Mouse (Mus musculus): ENCODE measurements around the gene Itga3.
"Not testable (repeated sequence)": the region's sequence is repeated elsewhere in the genome, so short reads cannot be mapped to it uniquely, and the experiment has no call there.

Gene Itga3

DNA sequence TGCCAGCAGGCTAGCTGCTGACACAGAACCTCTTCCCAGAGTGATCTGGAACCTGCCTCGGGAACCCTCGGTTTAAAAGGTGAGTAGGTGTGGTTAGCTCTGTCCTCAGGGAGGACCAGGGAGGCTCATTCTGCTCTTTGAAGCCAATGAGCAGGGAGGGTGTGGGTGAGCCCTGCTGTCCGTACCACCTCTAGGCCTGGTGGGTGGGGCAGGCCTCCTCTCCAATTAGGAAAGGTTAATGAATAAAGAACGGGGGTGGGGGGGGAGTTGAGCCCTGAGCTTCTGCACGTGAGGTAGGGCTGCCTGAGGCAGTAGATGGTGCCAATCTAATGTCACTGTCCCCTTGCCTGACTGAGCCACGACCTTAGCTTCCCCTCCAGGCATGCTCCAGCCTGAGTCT is 43.7 kb downstream of the Itga3 start:
- no peak for DNase-seq (ENCODE audit: low spot score)

- no peak for DNase-seq (ENCODE audit: low spot score)
These were observed 48.6 kb downstream of the Itga3 start for GRCm38 (mm10) chr11:95027850-95028470.

- no peak for DNase-seq (ENCODE audit: low spot score)
These were observed 49.8 kb downstream of the Itga3 start for GRCm38 (mm10) chr11:95026849-95027248.

GRCm38 (mm10) chr11:95026090-95026542 is 50.5 kb downstream of the Itga3 start:
- DNase-seq (ENCODE audit: low spot score) = no peak

DNA sequence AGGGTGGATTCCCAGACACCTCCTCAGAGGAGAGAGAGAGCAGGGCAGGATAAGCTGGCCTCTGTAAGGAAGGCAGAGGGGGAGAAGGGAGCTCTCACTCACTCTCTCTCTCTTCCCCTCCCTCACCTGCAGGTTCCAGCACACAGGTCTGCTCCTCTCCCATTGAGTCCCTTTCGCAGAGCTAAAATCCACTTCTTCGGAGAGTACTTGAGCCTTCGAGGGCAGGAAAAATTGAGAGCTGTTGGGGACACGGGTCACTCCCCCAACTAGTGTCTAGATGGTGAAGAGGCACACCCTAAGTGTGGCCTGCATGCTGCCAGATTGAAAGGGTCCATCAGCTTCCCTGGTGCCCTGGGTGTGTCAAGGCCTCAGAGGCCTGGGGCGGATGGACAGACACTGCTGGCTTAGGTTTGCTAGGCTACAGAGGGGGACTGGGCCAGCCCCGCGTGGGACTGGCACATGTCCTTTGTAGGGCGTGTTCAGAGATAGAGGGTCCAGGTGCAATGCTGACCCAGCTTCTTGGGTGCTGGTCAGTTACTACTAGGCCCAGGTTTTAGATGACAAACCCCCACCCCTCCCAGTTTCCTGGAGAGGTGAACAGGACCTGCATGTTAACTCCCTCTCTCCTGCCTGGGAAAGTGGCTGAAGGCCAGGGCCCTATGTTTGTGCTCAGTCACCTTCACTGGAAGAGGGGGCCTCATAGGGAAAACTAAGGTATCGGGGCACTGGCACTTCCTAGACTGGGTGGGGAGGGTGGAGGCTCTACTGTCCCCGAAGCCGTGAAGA is 51.2 kb downstream of the Itga3 start:
- DNase-seq (ENCODE audit: low spot score) = no peak

GRCm38 (mm10) chr11:95024439-95025184 is 52.0 kb downstream of the Itga3 start:
- no peak for DNase-seq (ENCODE audit: low spot score)

DNA sequence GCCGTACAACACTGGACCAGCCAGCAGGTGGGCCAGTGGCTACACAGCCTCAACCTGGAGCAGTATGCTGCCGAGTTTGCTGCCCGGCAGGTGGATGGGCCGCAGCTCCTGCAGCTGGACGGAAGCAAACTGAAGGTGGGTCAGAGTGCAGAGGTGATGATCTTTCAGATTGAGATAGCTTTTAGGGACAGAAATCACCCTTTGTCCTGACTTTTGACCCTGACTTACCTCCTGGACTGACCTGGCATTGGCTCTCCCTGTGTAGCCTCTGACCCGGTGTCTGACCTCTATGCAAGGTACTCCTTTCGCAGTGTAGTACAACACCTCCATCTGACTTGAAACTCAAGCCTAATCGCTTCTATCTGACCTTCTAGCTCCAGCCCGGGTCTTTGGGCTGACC is 53.1 kb downstream of the Itga3 start:
- DNase-seq (ENCODE audit: low spot score) = no peak

DNA sequence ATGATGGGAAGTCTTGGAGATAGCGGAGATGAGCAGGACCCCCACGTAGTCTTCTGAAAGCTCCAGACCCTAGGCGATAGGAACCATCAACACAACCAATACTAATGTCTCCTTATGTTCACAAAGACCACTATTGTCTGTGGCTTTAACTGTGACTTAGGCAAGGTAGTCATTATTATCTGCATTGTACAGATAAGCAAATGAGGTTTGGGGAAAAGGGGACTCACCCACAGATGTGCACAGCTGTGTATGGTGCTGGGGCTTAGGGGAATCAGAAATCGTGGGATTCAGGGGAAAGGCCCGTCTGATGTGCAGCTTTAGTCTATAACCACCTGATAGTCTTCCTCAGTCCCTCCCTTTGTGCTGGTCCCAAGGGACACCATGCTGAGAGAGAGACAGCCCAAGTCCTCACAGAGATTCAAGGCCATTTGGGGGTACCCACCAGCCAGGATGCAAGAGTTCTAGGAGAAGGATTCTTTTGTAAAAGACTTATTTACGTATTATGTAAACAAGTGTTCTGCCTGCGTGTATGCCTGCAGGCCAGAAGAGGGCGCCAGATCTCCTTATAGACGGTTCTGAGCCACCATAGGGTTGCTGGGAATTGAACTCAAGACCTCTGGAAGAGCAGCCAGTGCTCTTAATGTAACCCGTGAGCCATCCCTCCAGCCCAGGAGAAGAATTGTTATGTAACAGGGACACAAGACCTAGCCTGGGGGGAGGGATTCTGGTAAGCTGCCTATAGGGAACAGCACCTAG is 54.2 kb downstream of the Itga3 start:
- no peak for DNase-seq (ENCODE audit: low spot score)

DNA sequence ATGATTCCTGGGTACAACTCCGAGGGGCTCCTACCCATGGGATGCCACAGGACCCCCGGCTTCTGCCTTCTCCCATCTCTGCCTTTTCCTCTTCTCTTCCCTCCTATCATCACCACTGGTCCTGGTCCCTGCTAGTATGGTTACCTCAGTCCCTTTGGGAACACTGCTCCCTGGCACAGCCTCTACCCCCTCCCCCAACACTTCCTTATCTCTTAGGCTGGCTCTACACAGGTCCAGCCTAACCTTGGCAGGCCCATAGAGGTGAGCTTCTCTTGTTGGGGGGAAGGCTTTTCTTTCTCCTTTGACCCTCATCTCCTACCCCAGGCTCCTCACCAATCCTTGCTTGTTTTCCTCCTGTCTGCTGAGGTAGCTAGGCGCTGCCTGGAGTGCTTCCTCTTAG is 61.1 kb downstream of the Itga3 start:
- no peak for DNase-seq (ENCODE audit: low spot score)

GRCm38 (mm10) chr11:95012487-95012886 is 64.1 kb downstream of the Itga3 start:
- no peak for DNase-seq (ENCODE audit: low spot score)

DNA sequence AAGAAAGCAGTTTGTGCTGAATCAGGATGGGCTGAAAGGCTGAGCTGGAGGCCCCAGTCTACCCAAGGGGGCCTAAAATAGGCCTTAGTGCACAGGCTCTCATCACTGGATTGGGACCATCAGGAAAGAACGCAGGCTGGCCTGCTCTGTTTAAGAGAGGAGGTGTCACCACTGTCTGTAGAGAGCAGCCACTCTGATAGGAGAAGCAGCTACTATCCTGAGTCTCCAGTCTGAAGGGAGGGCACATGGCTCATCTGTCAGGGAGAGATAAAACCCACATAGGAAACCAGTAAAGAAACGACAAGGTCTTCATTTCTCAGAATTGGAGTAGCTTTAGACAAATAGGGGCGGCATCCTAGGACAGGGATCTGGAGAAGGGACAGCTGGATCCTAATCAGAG is 64.5 kb downstream of the Itga3 start:
- DNase-seq (ENCODE audit: low spot score) = peak; percentile 48

GRCm38 (mm10) chr11:95011416-95011815 is 65.2 kb downstream of the Itga3 start:
- DNase-seq (ENCODE audit: low spot score) = no peak

DNA sequence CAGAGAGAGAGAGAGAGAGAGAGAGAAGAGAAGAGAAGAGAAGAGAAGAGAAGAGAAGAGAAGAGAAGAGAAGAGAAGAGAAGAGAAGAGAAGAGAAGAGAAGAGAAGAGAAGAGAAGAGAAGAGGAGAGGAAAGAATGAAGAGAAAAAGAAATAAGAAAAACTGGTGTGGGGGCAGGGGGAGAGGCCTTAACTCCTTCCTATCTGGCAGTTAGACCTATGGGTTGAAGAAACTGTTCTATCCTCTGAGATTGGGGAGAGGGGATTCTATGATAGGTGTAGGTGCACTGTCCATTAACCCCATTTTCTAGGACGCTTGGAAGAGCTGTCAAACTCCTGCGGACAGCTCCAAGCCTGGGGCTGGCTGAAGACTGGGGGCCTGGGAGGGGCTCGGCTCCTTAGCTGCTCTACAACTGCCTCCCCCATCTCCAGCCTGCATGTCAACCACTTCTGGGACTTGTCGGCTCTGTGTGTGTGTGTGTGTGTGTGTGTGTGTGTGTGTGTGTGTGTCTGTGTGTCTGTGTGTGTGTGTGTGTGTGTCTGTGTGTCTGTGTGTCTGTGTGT is 65.7 kb downstream of the Itga3 start:
- not testable (repeated sequence) for DNase-seq (ENCODE audit: low spot score)

- peak; percentile 22 for DNase-seq (ENCODE audit: low spot score)
These were observed 66.4 kb downstream of the Itga3 start for GRCm38 (mm10) chr11:95010141-95010739.

DNA sequence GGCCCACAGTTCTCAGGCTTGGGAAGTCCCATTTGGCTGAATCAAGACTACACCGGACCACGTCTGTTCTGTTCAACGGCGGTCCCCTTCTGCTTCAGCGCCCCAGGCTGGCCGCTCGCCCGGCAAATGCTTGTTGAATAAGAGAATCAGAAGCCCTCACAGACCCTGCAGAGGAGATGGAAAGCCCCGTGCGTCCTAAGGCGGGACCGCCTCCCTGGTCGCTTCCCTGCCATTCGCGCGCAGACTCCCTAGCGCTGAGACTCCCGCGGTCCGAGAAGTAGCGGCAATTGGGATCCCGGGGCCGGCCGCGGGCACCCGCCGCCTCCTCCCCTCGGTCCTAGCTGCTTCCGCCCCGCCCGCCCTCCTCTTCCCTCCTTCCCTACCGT is 67.0 kb downstream of the Itga3 start, which contains the start of gene Samd14:
Gene Samd14 (plus strand): TSS at position 251 of the 386 bp plus-strand sequence.
- DNase-seq (ENCODE audit: low spot score) = peak; percentile 68

DNA sequence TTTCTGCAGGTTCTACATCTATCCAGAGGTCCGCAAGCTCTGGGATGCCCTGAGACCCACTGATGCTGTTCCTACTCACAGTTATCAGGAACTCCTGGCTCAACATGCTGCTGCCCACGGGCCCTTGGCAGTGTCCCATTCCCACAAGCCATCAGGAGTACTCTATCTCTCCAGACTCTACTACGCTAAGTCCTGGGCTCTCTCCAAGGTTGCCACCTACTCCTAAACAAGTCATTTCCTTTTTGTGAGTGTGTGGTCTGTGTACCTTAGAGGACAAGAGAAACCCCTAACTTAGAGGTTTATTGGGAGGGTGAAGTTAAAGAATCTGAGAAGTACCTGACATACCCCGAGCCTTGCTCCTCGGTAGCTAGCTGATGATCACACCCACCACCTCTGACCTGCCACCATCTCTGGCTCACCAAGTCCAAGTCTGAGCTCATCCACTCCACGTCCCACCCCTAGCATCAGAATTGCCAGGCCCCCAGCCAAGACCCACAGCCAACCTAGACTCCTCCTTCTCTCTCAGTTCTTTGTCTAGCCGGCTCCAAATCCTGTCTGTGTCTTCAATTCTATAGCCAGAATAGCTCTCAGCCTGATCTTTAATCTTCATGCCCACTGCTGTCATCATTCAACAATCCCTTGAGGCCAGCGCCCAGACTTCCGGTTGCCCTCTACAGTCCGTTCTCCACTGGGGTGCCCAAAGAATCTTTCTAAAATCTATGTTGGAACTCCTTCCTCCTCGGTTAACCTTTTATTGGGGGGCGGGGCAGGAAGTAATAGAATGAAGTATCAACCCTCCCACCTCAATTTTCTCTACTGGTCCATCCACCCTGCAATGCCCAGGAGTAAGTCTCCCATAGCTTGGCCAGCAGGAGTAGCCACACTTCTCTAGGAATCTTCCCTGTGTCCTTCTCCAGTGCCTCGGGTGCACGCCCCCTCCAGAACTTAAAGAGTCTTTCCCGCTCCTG is 67.7 kb downstream of the Itga3 start:
- DNase-seq (ENCODE audit: low spot score) = no peak

DNA sequence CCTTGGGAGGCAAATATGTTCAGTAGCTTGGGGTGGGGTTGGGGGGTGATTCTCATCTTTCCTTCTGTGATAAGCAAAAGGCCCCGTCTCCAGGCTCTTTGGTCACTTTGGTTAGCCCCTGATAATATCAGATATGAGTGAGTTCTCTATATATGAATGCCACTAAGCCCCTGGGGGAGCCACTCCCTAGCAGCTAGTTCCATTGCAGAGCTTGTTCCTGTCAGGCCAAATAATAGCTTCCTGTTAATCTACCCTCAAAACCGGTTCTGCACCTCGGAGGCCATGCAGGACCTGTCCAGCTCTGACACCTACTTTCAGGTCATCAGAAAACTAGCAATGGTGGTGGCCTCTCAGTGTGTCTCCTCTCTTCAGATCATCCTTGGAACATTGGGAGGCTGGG is 69.2 kb downstream of the Itga3 start:
- no peak for DNase-seq (ENCODE audit: low spot score)

GRCm38 (mm10) chr11:95006525-95007219 is 69.9 kb downstream of the Itga3 start:
- peak; percentile 75 for DNase-seq (ENCODE audit: low spot score)

DNA sequence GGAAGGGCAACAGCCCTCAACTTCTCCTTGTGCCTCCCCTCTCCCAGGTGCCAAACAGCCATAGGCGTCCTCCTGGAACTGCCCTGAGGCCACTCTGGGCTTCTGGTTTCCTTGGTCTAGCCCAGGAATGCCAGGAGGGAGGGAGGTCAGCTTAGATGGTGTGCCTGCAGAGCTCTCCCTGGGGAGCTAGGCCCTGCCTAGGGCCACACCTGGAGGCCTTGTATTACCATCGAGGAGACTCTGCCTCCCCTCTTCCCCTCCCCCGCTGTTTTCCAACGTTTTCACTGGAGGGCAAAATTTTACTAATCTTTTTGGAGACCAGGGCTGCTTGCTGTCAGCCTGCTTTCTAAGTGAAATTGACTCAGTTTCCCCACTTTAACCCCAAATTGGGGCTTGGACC is 70.6 kb downstream of the Itga3 start:
- no peak for DNase-seq (ENCODE audit: low spot score)

GRCm38 (mm10) chr11:95004937-95005198 is 71.7 kb downstream of the Itga3 start:
- no peak for DNase-seq (ENCODE audit: low spot score)

All from yolk sac, embryonic 10.5 days (tissue).